Mouse (Mus musculus) right cerebral cortex, postnatal 10 days (tissue): ENCODE results near the gene Dnah8.

Experiments
- DNase-seq, 2 experiments: peaks; one replicate each; pipeline ENCODE4 v3.0.0; 2021; ENCODE audit warnings: low spot score in 2 of 2

The Dnah8 gene

DNA sequence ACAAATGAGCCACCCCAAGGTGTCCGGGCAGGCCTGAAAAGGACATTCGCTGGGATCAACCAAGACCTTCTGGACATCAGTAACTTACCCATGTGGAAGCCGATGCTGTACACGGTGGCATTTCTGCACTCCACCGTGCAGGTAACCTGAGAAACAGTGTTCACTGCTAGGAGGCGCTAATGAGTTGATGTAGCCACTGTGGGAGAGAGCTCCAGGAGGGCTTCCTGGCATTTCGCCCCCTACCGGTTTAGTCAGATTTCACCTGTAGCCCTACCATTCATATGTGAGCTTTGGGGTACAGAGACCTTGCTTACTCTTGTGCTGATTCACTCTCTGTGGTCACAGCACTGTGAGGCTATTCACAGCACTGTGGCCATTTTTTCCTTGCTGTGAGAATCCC lies 195.0 kb downstream of the Dnah8 start:
- no peak for DNase-seq

- no peak for DNase-seq
Measured at GRCm38 (mm10) chr17:30821115-30821514, 197.0 kb downstream of the Dnah8 start.

- DNase-seq: no peak
Measured at GRCm38 (mm10) chr17:30824473-30824872, 200.3 kb downstream of the Dnah8 start.

- peak; percentile 74 to 83 for DNase-seq
Measured at GRCm38 (mm10) chr17:30825731-30826304, 201.7 kb downstream of the Dnah8 start.

- DNase-seq: no peak
Measured at GRCm38 (mm10) chr17:30831170-30831569, 207.0 kb downstream of the Dnah8 start.

- DNase-seq: no peak
Measured at GRCm38 (mm10) chr17:30835419-30835818, 211.3 kb downstream of the Dnah8 start.

- DNase-seq: no peak
Measured at GRCm38 (mm10) chr17:30837031-30837430, 212.9 kb downstream of the Dnah8 start.

- peak; percentile 51 to 65 for DNase-seq
Measured at GRCm38 (mm10) chr17:30840046-30840445, 215.9 kb downstream of the Dnah8 start.

GRCm38 (mm10) chr17:30842312-30842711 lies 218.2 kb downstream of the Dnah8 start:
- DNase-seq: no peak

DNA sequence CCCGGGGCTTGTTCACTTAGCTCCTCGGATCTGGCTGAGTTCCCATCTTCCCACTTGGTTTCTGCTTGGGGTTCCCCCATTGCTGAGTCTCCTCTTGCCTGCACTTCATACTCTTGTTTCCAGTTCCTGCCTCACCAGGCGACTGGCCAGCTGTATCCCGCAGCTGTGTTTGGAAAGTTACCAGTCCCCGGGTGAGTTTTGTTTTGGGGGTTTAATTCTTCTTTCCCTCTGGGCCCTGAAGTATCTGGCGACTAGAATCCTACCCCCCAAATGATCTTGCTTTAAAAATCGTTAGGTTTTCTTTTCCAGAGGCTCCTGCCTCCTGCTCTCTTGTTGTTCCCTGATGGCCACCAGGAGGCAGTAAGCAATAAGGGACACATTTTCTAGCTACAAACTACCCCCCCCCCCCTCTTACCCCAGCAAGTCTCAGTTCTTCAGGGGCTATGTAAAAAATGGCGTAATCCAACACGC lies 220.2 kb downstream of the Dnah8 start:
- DNase-seq: peak; percentile 76 to 80

GRCm38 (mm10) chr17:30847498-30847897 lies 223.3 kb downstream of the Dnah8 start:
- DNase-seq: no peak

DNA sequence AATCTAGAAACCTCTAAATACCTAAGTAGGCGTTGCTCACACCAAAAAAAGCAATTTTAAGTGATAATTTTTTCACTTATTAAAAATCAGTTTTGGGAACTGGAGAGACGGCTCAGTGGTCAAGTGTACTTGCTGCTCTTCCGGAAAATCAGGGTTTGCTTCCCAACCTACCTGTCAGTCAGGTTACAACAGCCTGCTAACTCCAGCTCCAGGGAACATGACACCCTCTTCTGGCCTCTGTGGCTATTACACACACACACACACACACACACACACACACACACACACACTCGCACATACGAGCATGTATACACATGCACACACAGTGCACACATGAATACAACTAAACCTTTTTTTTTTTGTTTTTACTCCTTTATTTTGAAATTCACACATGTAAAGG lies 223.9 kb downstream of the Dnah8 start:
- DNase-seq: no peak

GRCm38 (mm10) chr17:30848804-30849203 lies 224.7 kb downstream of the Dnah8 start:
- no peak for DNase-seq

- DNase-seq: no peak
Measured at GRCm38 (mm10) chr17:30849813-30850212, 225.7 kb downstream of the Dnah8 start.

DNA sequence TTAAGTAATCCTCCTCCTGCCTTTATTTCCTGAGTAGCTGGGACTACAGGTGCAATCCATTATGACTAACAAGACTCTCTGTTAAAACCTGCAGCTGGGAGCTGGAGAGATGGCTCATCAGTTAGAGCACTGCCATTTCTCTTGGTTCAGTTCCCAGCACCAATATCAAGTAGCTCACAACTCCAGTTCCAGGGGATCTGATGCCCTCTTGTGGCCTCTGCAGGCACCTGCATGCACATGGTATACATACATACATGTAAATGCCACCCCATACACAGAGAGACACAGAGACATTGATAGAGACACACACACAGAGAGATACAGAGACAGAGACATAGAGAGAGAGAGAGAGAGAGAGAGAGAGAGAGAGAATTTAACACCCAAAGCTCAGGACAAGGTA lies 228.2 kb downstream of the Dnah8 start:
- DNase-seq: no peak

DNA sequence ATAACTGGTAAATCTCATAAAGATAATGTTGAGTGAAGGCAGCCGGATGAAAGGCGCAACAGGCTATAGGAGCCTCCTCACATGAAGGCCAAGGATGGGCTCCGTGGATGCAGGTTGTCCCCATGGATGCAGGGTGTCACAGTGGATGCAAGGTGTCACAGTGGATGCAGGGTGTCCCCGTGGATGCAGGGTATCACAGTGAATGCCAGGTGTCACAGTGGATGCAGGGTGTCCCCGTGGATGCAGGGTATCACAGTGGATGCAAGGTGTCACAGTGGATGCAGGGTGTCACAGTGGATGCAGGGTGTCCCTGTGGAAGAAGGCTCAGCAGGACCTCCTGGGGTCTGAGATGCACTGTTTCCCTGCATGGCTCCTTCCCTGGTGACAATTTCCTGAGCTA lies 233.2 kb downstream of the Dnah8 start:
- DNase-seq: no peak

DNA sequence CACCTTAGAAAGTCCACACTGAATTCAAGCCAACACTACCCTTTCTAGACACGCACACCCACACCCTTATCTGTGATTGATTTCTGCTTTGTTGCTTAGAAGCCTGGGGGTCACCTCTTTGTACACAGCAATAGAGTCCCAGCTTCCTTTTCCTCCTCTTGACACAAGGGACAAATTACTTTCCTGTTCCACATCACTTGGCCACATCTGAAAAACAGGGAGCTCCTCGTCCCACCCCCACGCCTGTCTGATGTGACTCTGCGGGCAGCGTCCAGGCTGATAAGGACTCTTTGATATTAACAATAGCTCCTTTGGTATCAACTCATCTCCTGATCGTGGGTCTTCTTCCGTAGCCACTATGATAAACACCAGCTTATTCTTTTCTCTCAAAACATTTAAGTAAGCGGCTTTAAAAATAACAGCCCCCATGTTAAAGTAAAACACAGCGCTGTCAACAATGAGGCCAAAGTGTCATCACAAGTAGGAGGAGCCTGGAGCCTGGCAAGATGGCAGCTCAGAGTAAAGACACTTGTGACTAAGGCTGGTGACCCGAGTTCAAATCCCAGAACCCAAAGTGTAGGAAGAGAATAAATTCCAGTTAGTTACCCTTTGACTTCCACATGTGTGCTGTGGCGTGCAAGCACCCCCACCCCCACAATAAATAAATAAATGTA lies 234.6 kb downstream of the Dnah8 start:
- no peak for DNase-seq

DNA sequence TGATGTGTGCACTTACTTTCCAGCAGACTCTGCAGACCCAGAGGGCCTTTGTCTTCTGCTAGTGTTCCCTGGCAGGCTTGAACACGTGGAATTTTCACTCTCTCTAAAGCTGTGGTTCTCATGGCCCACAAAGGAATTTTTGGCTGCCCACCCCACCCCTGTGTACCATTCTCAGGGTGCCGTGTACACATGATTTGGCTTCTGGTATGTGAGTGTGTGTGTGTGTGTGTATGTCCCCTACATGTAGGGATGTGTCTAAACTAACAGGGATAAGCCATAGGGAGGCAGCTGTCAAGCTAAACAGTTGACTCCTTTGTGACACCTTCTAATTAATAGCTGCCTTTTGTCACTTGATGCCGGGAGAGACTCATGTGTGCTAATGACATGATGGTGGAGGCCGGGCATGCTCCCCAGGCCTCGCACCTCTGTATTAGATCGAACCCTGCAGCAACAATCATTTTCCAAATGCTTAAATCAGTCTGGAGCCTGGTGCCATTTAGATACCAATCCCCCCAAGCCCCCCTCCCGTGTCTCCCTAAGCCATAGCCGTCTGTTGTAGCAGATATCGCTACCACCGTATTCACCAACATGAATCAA lies 235.9 kb downstream of the Dnah8 start:
- no peak for DNase-seq

DNA sequence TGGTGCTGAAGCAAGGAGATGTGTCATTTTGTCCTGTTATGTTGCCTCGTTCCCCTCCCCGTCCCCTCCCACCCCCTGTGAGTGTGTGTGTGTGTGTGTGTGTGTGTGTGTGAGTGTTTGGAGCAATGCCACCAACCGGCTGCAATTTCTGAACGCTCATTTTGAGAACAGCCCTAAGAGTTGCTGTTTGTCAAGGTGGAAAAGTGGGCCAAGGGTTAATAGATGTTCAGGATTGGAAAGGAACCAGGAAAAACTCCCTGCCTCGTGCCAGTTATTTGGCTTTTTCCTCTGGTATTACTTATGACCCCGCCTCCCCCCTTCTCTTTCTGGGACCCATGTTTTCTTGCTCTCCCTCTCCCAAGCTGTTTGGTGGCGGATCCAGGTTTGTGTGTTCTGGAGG lies 236.5 kb downstream of the Dnah8 start:
- no peak for DNase-seq

DNA sequence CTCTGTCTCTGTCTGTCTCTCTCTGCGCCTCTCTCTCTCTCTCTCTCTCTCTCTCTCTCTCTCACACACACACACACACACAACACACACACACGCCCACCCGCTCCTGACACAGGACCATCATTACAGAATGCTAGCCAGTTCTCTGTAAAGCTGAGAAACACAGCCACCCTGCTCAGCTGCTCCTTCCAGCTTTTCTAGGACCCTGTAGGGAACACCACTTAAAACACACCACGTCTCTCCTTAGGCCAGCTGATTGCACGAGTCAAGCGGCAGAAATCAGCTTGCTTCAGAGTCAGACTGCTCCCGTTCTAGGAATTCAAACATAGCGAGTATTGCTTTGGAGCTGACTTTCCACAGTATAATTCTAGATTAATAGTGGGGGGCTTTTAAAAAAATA lies 242.1 kb downstream of the Dnah8 start:
- DNase-seq: peak; percentile 49 to 59

GRCm38 (mm10) chr17:30866966-30867365 lies 242.8 kb downstream of the Dnah8 start:
- peak in 1 of 2 experiments; percentile 46 for DNase-seq

GRCm38 (mm10) chr17:30871040-30871439 lies 246.9 kb downstream of the Dnah8 start:
- no peak for DNase-seq

GRCm38 (mm10) chr17:30874276-30874675 lies 250.1 kb downstream of the Dnah8 start:
- no peak for DNase-seq
